Mouse (Mus musculus): ENCODE measurements around the gene Rab6a. TPM values are rescaled to one million over a fixed set of nuclear protein-coding genes. Genes with fewer than 3 reads are reported as not detected.
A peak's percentile ranks its signal among the peaks of the same experiment; 100 is the strongest.

Gene Rab6a
- polyA plus RNA-seq, 1 experiment = 257 TPM

DNA sequence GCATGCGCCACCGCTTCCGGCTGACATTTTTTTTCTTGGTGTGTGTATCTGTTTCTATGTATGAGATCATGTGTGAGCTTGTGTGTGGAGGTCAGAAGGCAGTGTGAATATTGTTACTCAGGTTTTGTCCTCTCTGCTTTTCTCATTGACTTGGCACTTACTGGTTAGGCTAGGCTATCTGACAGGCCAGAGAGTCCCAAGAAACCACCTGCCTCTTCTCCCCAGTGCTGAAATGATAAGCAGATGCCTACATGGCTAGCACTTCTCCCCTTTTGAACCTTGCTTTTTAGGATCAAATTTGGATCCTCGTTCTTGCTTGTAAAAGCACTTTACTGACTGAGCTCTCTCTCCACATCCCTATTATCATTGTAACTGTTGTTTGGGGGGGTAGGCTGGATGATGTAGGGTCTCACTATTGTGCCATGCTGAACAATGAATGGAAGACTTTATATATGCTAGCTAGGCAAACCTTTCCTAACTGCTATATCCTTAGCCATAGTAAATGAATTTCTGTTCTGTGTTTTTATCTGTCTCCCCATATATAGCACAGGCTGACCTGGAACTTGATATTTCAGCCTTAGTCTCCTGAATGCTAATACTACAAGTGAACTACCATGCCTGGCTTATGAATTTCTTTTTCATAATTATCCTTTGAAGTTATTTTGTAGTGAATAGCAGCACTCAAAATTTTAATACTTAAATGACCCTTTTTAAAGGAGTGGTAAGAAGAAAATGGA lies 9.1 kb downstream of the Rab6a start:
- no peak for DNase-seq (ENCODE audit: extremely low spot score in 1 of 2, low spot score in 1 of 2)

- DNase-seq (ENCODE audit: extremely low spot score in 1 of 2, low spot score in 1 of 2) = no peak
Observed at GRCm38 (mm10) chr7:100622277-100622676, 15.1 kb downstream of the Rab6a start.

- no peak for DNase-seq (ENCODE audit: extremely low spot score in 1 of 2, low spot score in 1 of 2)
Observed at GRCm38 (mm10) chr7:100624538-100624937, 17.3 kb downstream of the Rab6a start.

- peak in 1 of 2 experiments; percentile 40 for DNase-seq (ENCODE audit: extremely low spot score in 1 of 2, low spot score in 1 of 2)
Observed at GRCm38 (mm10) chr7:100637657-100638056, 30.4 kb downstream of the Rab6a start.

- DNase-seq (ENCODE audit: extremely low spot score in 1 of 2, low spot score in 1 of 2) = no peak
Observed at GRCm38 (mm10) chr7:100642413-100642812, 35.2 kb downstream of the Rab6a start.

DNA sequence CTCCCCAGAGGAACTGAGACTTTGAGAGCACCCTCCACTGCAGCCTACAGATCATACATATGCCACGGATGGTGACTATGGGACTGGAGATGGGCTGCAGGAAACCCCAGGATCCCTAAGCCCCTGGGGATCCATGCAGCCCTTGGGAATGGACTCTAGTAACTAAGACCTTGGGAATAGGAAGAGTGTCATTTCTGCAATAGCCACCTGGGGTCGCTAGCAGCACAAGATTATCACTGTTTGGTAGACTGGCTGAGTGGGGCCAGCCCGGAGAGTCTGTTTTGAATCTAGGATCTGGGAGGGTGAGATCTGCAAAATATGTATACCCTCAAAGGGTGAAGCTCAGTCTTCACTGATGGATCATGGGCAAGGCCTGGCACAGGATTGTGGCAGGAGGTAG lies 37.9 kb downstream of the Rab6a start:
- peak; percentile 51 to 88 for DNase-seq (ENCODE audit: extremely low spot score in 1 of 2, low spot score in 1 of 2)

DNA sequence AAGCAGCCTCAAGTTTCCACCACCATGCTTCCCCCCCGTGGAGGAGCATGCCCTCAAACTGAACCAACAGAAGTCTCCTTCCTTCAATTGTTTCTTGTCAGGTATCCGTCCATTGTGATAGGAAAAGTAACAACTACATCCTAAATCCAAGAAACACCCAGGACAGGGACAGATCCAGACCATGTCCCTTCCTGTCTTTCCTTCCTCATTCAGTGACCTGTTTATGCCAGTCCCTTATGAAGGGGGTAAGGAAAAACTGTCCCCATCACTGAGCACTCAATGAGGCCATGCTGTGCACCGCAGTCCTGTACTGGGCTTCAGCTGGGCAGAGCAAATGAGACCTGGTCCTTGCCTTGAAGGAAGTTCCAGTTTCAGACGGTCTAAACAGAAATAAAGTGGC lies 41.9 kb downstream of the Rab6a start:
- no peak for DNase-seq (ENCODE audit: extremely low spot score in 1 of 2, low spot score in 1 of 2)

GRCm38 (mm10) chr7:100649826-100650225 lies 42.6 kb downstream of the Rab6a start:
- DNase-seq (ENCODE audit: extremely low spot score in 1 of 2, low spot score in 1 of 2) = no peak

DNA sequence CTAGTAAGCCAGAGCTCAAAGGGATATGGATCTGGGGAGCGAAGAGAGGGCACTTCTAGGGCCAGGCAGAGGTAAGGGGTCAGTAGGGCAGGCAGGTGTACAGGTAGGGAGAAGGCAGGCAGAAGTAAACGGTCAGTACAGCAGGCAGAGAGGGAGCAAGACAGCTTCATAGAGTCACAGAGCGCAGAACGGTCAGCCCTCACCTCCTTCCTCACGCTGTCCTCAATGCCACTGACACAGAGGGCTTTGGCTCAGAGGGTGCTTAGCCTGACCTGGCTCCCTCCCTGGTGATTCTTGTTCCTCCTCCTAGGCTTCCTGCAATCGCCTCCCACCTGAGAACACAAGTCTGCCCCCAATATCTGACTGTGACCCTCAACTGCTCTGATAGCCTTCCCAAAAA lies 43.2 kb downstream of the Rab6a start:
- DNase-seq (ENCODE audit: extremely low spot score in 1 of 2, low spot score in 1 of 2) = no peak

DNA sequence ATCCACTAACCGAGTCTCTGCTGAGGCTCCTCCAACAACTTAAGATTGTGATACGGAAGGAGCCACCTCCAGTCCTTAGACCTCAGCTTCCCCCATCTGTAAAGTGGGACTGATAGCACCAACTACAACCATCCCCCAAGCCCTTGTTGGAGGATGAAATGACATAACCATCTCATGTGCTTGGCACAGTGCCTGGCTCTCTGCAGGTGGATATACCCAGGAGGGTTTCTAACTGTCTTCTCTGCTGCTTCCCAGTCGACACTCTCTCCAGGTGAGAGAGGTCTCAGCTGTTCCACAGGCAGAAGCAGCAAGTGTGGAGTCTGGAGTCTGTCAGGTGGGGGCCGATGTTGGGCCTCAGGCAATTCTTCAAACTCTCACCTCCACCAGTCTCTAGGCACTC lies 43.8 kb downstream of the Rab6a start:
- DNase-seq (ENCODE audit: extremely low spot score in 1 of 2, low spot score in 1 of 2) = no peak

DNA sequence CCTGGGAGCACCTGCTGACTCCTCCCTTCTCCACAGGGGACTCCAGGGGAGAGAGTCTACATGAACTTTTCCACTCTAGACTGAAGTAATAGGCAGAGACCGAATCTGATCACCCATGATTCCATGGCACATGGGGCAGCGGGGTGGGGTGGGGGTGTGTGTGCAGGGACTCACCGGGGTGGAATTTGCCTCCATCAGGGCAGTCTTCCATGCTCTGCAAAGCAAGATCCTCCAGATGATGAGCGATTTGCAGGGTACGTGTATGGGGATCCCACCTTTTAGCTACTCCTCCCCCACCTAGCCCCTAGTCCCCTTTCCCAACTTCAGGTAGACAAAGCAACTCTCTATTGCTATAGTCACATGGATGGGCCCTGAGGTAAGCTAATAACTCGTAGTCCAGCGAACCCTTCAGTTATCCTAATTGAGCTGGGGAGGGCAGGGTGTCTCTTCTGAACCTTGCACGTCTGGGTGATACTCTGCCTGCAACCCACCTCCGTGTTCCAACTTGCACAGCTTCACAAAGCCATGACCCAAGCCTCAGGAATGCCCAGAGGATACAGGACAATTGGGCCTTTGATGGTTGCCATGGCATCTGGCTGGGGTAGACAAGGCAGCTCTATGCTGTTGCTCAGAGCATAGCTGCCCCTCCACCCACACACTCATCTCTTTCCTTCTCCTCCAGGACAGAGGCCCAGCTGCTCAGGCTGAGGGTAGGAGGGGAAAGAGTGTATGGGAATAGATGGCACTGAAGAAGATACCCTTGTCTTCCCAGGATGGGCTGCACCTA lies 46.5 kb downstream of the Rab6a start:
- DNase-seq (ENCODE audit: extremely low spot score in 1 of 2, low spot score in 1 of 2) = peak; percentile 43 to 51

- no peak for DNase-seq (ENCODE audit: extremely low spot score in 1 of 2, low spot score in 1 of 2)
Observed at GRCm38 (mm10) chr7:100654441-100654840, 47.2 kb downstream of the Rab6a start.

DNA sequence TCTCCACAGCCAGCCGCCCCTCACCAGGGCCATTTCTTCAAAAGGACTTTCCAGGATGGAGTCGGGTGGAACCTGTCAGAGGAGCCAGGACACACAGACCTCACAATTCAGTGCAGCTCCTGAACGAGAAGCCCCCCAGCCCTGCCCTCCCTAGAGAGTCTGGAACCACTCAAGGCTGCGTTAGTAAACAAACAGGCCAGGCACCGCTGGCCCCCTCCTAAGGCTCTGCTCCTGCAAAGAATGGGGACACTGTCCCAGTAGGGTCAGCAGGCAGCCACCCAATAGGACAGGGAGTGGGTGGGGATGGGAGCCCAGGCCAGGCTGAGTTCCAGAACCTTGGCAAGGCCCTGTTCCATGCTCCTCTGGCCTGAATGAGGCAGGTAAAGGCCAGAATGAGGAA lies 49.5 kb downstream of the Rab6a start:
- peak in 1 of 2 experiments; percentile 53 for DNase-seq (ENCODE audit: extremely low spot score in 1 of 2, low spot score in 1 of 2)

- DNase-seq (ENCODE audit: extremely low spot score in 1 of 2, low spot score in 1 of 2) = peak in 1 of 2 experiments; percentile 50
Observed at GRCm38 (mm10) chr7:100658093-100658578, 50.9 kb downstream of the Rab6a start.

DNA sequence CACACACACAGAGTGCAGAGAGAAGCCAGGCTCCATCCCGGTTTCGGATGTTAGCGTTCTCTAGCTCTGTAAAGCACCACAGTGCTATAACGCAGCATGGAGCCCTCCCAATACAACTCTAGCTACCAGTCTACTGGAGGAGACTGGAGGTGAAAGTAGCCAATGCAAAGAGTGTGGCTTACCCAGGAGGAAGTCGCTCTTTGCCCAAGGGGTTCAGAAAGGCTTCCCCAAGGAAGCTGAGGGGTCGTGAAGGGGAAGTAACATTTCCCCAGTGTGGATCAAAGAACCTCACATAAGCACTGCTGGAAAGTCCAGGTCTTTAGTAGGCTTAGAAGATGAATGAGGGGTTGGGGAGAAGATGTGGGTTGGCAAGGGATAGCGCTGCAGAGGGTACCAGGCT lies 54.1 kb downstream of the Rab6a start:
- no peak for DNase-seq (ENCODE audit: extremely low spot score in 1 of 2, low spot score in 1 of 2)

GRCm38 (mm10) chr7:100662231-100662630 lies 55.0 kb downstream of the Rab6a start, which contains the start of gene Plekhb1:
Gene Plekhb1 (minus strand): TSS chr7:100662414.
- no peak for DNase-seq (ENCODE audit: extremely low spot score in 1 of 2, low spot score in 1 of 2)

- peak; percentile 85 to 96 for DNase-seq (ENCODE audit: extremely low spot score in 1 of 2, low spot score in 1 of 2)
Observed at GRCm38 (mm10) chr7:100663190-100663589, 56.0 kb downstream of the Rab6a start.

GRCm38 (mm10) chr7:100663729-100664304 lies 56.6 kb downstream of the Rab6a start:
- no peak for DNase-seq (ENCODE audit: extremely low spot score in 1 of 2, low spot score in 1 of 2)

- peak; percentile 76 to 83 for DNase-seq (ENCODE audit: extremely low spot score in 1 of 2, low spot score in 1 of 2)
Observed at GRCm38 (mm10) chr7:100670646-100671045, 63.4 kb downstream of the Rab6a start.

- DNase-seq (ENCODE audit: extremely low spot score in 1 of 2, low spot score in 1 of 2) = no peak
Observed at GRCm38 (mm10) chr7:100673452-100673851, 66.2 kb downstream of the Rab6a start.

DNA sequence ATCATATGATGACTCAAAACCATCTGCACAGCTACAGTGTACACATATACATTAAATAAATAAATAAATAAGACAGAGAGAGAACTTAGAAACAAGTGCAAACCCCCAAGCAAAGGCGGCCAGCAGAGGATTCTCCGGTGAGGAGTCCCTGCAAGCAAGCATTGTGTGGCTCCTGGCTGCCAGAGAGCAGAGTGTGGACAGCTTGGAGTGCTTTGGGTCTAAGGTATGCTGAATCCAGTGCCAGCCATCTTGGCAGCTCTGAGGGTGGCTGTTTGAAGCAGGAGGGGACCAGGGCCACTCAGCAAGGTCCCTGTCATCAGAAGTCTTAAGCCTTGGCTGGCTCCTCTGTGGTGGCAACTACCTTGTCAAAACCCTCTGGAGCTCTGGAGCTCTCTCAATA lies 67.7 kb downstream of the Rab6a start:
- no peak for DNase-seq (ENCODE audit: extremely low spot score in 1 of 2, low spot score in 1 of 2)
